Comparison of ENCODE assay signal across 8 mouse cellular contexts in the genomic region with DNA sequence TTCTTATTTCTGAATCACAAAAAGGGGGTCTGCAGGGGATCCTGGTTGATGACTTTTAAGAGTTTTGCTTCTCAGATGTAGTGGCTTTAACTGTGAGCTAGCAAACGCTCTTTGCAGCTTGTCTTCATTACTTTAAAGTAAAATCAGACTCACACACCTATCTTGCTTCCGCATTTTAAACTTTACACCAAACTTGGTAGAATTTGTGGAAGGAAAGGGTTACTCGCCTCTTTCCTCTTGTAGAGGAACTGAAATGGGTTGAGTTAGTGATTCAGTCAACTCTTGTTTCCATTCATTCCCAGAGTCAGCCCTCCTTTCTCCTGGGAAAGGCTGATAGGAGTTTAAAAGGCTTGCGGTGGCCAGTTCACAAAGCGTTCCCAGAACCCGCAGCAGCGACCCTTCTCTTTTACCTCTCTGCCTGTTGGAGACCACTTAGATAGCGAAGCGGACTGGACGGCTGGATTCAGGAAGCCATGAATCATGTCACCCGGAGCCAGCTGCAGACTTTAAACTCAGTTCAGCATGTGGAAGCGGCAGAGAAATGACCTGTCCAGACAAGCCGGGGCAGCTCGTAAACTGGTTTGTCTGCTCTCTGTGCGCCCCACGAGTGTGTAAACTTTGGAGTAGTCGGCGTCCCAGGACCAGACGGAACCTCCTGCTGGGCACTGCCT. TPM values are rescaled to one million over a fixed set of nuclear protein-coding genes. Genes with fewer than 3 reads are reported as not detected.
DNase-seq lines count a peak whose midpoint lies in the region; ATAC-seq and TF ChIP-seq lines count a peak whose summit lies in the region.

No protein-coding gene starts in this region.

- H3K4me2 ChIP-seq in heart, embryonic 11.5 days = peak overlapping the region; percentile 61
- peak overlapping the region; percentile 59 for H3K4me2 ChIP-seq in kidney, embryonic 16.5 days (replicated peaks; ENCODE audit: low read depth, low read length)

- H3K4me3 ChIP-seq in E14TG2a.4 (replicated peaks; ENCODE audit: low read length) (peak overlapping the region; percentile 69), macrophage (ENCODE audit: inconsistent target) (peak overlapping the region; percentile 84)
- H3K4me3 ChIP-seq in heart, embryonic 11.5 days (ENCODE audit: low read depth, low read length) = peak overlapping the region; percentile 40
- peak overlapping the region; percentile 47 for H3K4me3 ChIP-seq in kidney, embryonic 16.5 days (ENCODE audit: low read length)

- H3K27ac ChIP-seq in heart, embryonic 11.5 days (ENCODE audit: low read depth, low read length) = peak overlapping the region; percentile 83
- peak overlapping the region; percentile 88 for H3K27ac ChIP-seq in kidney, embryonic 16.5 days (ENCODE audit: low read length)
- H3K27ac ChIP-seq in macrophage = peak overlapping the region; percentile 94

- 23% methylated on average over 19 of the region's 19 CpGs for WGBS in heart, embryonic 11.5 days (ENCODE audit: insufficient replicate concordance)
- WGBS in kidney, embryonic 16.5 days = 5% methylated on average over 19 of the region's 19 CpGs
- under 1% methylated on average over 19 of the region's 19 CpGs for WGBS in macrophage (ENCODE audit: missing documents)

- DNase-seq in adrenal gland, postnatal 25 days = peak; percentile 37
- peak; percentile 78 for DNase-seq in yolk sac, embryonic 10.5 days (ENCODE audit: low spot score)
- no peak for DNase-seq in right cerebral cortex, adult 2 months (ENCODE audit: low spot score in 2 of 2)
- no peak for DNase-seq in frontal cortex, adult 2 months (ENCODE audit: extremely low spot score in 1 of 2, low spot score in 1 of 2)

- TF ChIP-seq CTCF in E14TG2a.4 (conservative IDR thresholded peaks at IDR 0.05; ENCODE audit: low read length) = no peak

- ATAC-seq in heart, embryonic 11.5 days (replicated peaks; ENCODE audit: insufficient number of reproducible peaks, low FRiP score, low TSS enrichment) = peak; percentile 9; the same call in 1 of the 2 replicates
- ATAC-seq in kidney, embryonic 16.5 days (ENCODE audit: low FRiP score, low TSS enrichment) = peak; percentile 87

- H3K79me2 ChIP-seq in macrophage (ENCODE audit: inconsistent target) = peaks cover 38% of the 10 kb centered on the region

- no peaks in the 10 kb centered on the region for H3K9me3 ChIP-seq in E14TG2a.4 (ENCODE audit: low read length)
- no peaks in the 10 kb centered on the region for H3K9me3 ChIP-seq in heart, embryonic 11.5 days (replicated peaks; ENCODE audit: control insufficient read depth, low read length)
- no peaks in the 10 kb centered on the region for H3K9me3 ChIP-seq in kidney, embryonic 16.5 days (ENCODE audit: low read length)

- H3K4me1 ChIP-seq in E14TG2a.4 (replicated peaks; ENCODE audit: low read depth, low read length) = peaks cover 26% of the 10 kb centered on the region
- peaks cover 22% of the 10 kb centered on the region for H3K4me1 ChIP-seq in heart, embryonic 11.5 days (ENCODE audit: control insufficient read depth, insufficient read depth, low read length)
- peaks cover 26% of the 10 kb centered on the region for H3K4me1 ChIP-seq in kidney, embryonic 16.5 days (ENCODE audit: insufficient read depth, low read length)

- peak overlapping the region; percentile 75 for H3K9ac ChIP-seq in heart, embryonic 11.5 days (ENCODE audit: low read depth, low read length)
- peak overlapping the region; percentile 63 for H3K9ac ChIP-seq in kidney, embryonic 16.5 days (replicated peaks; ENCODE audit: low read length)

- H3K36me3 ChIP-seq in E14TG2a.4 (ENCODE audit: insufficient read depth, low read length) = no peaks in the 10 kb centered on the region
- no peaks in the 10 kb centered on the region; the same call in 1 of the 2 replicates for H3K36me3 ChIP-seq in heart, embryonic 11.5 days (ENCODE audit: control insufficient read depth, insufficient read depth, low read length)
- H3K36me3 ChIP-seq in kidney, embryonic 16.5 days (ENCODE audit: insufficient read depth, low read length) = no peaks in the 10 kb centered on the region
- no peaks in the 10 kb centered on the region for H3K36me3 ChIP-seq in macrophage (ENCODE audit: inconsistent target)

- no peaks in the 10 kb centered on the region for H3K27me3 ChIP-seq in E14TG2a.4 (ENCODE audit: insufficient read depth, low read length)
- H3K27me3 ChIP-seq in heart, embryonic 11.5 days (ENCODE audit: control insufficient read depth, insufficient read depth, low read length) = no peaks in the 10 kb centered on the region
- H3K27me3 ChIP-seq in kidney, embryonic 16.5 days (ENCODE audit: insufficient read depth, low read length) = no peaks in the 10 kb centered on the region

RNA-seq across cellular contexts. Expression of a gene that starts 1.5 kb away (rescaled TPM):
- total RNA-seq in adrenal gland, postnatal 25 days (2021) = 12.4 and 13.2 TPM in 2 replicates
- polyA plus RNA-seq in heart, embryonic 11.5 days (2014; fragmentation: Nextera tagmentation; extraction: Ambion mirVana) = 44.4 and 51.4 TPM in 2 replicates
- polyA plus RNA-seq in kidney, embryonic 16.5 days (2015; fragmentation: Nextera tagmentation; extraction: Ambion mirVana) = 12.3 and 13.0 TPM in 2 replicates
- 10 to 100 TPM in 7 of 26 experiments, 1 to 10 TPM in 15, under 1 TPM in 4; 0.60 to 42.3 (median 4.2) TPM for total RNA-seq in macrophage (2018; cell fraction: chromatin; rRNA removed)
- total RNA-seq in macrophage (2018; cell fraction: cytosol; rRNA removed) = 10 to 100 TPM in 14 of 26 experiments, 1 to 10 TPM in 12; 6.5 to 36.9 (median 14.3) TPM
- 10 to 100 TPM in 13 of 26 experiments, 1 to 10 TPM in 13; 3.4 to 48.4 (median 9.7) TPM for total RNA-seq in macrophage (2018; cell fraction: nucleus; rRNA removed)
- polyA plus RNA-seq in macrophage (2018) = 16.9 to 30.2 TPM (median 26.1 TPM) in 3 replicates
- polyA plus RNA-seq in frontal cortex, adult 2 months (2012; rRNA removed) = 2.4 and 3.0 TPM in 2 replicates

RNA-seq across cellular contexts. Expression of a gene that starts 33.2 kb away (rescaled TPM):
- 13.9 and 17.2 TPM in 2 replicates for total RNA-seq in adrenal gland, postnatal 25 days (2021)
- polyA plus RNA-seq in heart, embryonic 11.5 days (2014; fragmentation: Nextera tagmentation; extraction: Ambion mirVana) = 11.7 and 12.8 TPM in 2 replicates
- 6.8 and 7.2 TPM in 2 replicates for polyA plus RNA-seq in kidney, embryonic 16.5 days (2015; fragmentation: Nextera tagmentation; extraction: Ambion mirVana)
- 10 to 100 TPM in 10 of 26 experiments, 1 to 10 TPM in 16; 1.7 to 33.6 (median 9.2) TPM for total RNA-seq in macrophage (2018; cell fraction: chromatin; rRNA removed)
- 10 to 100 TPM in 12 of 26 experiments, 1 to 10 TPM in 14; 3.2 to 22.9 (median 8.2) TPM for total RNA-seq in macrophage (2018; cell fraction: cytosol; rRNA removed)
- total RNA-seq in macrophage (2018; cell fraction: nucleus; rRNA removed) = 10 to 100 TPM in 16 of 26 experiments, 1 to 10 TPM in 10; 2.5 to 38.9 (median 11.4) TPM
- polyA plus RNA-seq in macrophage (2018) = 9.9 to 16.8 TPM (median 15.2 TPM) in 3 replicates
- polyA plus RNA-seq in frontal cortex, adult 2 months (2012; rRNA removed) = 5.1 and 5.8 TPM in 2 replicates

Comparison
In these comparisons a context has a peak if more than half of its experiments do, and no peak if none do; other contexts are left out.
1. DNase-seq: peak in adrenal gland, postnatal 25 days (single experiment) and yolk sac, embryonic 10.5 days (single experiment); none in right cerebral cortex, adult 2 months (0 of 2) and frontal cortex, adult 2 months (0 of 2).
2. Peak in every context shown above with its lines, with median percentiles within 50 percentile points of each other: H3K4me3 ChIP-seq and H3K27ac ChIP-seq.